Mouse (Mus musculus) testis, adult 2 months (tissue): ENCODE measurements around the gene Dapk2.

Experiments used
- CTCF ChIP-seq: fragments of 200-500 bp; IDR thresholded peaks from 2 replicates; pipeline ENCODE4 v1.5.1; 2012; ENCODE audit warnings: low read depth, mild to moderate bottlenecking, inconsistent platforms, low read length, moderate library complexity; ENCODE audit not compliant: control insufficient read depth, insufficient read depth, insufficient replicate concordance
- POLR2A ChIP-seq: fragments of 200-500 bp; IDR thresholded peaks from 2 replicates; pipeline ENCODE4 v1.6.1; 2012; ENCODE audit warnings: low read depth, mild to moderate bottlenecking, inconsistent platforms, low read length, moderate library complexity; ENCODE audit not compliant: control insufficient read depth

DNA sequence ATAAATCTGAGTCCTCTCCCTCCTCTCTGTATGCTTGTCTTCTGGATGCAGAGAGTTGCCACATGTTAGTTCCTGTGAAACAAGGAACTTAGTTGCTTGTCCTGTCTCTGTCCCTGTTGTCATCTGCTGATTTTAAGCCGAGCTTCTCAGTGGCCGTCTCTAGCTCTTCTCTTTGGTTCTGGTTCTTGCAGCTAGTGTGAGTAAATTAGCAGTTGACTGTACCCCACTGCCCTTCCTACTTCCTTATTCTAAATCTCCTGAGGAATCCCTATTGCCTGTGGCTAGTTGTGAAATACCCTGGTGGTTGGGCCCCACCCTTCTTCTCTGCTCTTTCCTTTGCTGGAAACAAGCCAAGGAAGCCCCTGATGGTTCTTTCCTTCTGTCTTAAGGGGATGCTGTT lies 26.6 kb upstream of the Dapk2 start:
- TF ChIP-seq POLR2A (no peak), CTCF (no peak)
